Mouse (Mus musculus): ENCODE measurements around the gene Foxo3.

DNA sequence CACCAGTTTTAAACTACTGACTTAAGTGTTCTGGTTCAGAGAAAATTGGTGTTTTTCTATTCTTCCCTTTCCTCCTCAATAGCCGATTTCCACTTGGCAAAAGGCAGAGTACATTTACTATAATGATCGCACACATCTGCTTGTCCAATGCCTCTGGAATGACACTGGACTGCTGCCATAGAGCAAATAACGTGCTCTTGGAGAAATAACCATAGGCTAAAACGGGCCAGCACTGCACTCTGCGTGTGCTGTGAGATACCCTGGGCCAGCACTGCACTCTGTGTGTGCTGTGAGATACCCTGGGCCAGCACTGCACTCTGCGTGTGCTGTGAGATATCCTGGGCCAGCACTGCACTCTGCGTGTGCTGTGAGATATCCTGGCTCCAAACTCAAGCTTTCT lies 65.1 kb downstream of the Foxo3 start:
- TF ChIP-seq POLR2A (IDR thresholded peaks at IDR 0.05; ENCODE audit: extremely low read depth, insufficient read depth, low read length) (no peak), CTCF (IDR thresholded peaks at IDR 0.05; ENCODE audit: extremely low read depth, insufficient read depth, low read length) (no peak)

Data from cortical plate, adult 2 months (tissue).